Mouse (Mus musculus) spleen, postnatal 10 days (tissue): ENCODE measurements at regions not wholly inside any gene's neighbourhood (a gene's known extent, or its start where the extent isn't known, plus 50 kb on each side); places are given as distances from the start of the nearest gene placed in this dataset.
"Not testable (repeated sequence)": the region's sequence is repeated elsewhere in the genome, so short reads cannot be mapped to it uniquely, and the experiment has no call there.

Source experiments
- DNase-seq, 2 experiments: peaks; one replicate each; pipeline ENCODE4 v3.0.0; 2021 to 2022; ENCODE audit warnings: low spot score in 2 of 2

DNA sequence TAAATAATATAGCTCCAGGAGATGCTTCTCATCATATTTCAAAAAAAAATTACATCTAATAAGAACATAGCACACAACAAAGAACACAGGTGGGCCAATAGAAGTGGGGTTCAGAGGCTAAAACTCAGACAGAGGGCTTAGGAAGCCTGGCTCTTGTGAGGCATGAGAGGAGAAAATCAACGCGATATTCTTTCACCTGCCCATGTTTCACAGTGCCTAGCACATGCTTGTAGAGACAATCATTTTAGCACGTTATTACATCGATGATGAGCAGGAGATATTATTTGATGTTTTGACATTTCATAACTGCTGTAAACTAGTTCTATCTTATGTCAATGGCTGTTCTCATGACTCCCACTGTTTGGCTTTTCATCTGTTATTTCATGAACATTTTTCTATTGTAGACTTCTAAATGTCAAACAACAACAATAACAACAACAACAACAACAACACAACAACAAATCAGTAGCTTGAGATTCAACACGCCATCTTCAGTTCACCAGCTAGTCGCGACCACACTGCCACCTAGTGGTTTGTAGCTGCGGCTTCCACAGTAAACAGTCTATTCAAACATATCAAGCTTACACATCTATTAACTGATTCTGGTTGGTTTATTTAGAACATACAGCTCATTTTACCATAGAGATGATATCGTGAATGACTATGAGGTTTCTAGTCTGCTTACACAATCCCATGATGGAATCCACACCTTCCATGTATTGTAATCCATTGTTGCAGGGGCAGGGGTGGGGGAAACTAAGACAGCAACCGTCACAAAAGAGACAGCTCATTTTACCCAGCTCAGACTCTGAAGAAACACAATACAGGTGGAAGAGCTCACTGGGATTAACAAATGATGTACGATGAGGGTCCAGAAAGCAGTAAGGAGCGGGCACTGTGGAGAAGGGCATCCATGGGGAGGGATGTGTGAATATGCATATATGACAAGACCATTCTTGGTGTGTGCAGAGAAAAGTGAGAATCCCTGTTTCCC lies 60.5 kb upstream of the Tmem200a start:
- DNase-seq = peak in 1 of 2 experiments; percentile 34

- DNase-seq = no peak
These were observed 73.7 kb upstream of the Tmem200a start for GRCm38 (mm10) chr10:26152586-26152985.

DNA sequence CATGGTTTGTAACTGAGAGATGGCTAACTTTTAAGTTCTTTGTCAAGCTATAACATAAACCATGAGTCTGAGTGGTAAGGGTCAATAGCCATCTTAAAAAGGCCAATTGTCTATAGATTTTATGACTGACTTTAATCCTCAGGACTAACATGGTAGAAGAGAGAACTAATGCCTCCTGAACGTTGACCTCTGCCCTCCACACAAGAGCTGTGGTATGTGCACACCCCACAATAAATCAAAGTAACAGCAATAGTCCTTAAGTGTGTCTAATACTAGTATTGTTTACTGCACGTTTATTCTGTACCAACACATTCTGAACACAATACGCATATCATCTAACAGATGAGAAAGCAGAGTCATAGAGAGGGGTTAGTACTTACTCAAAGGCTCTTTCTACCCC lies 70.7 kb upstream of the Samd3 start:
- no peak for DNase-seq

GRCm38 (mm10) chr10:26161139-26161538 lies 68.4 kb upstream of the Samd3 start:
- not testable (repeated sequence) for DNase-seq

DNA sequence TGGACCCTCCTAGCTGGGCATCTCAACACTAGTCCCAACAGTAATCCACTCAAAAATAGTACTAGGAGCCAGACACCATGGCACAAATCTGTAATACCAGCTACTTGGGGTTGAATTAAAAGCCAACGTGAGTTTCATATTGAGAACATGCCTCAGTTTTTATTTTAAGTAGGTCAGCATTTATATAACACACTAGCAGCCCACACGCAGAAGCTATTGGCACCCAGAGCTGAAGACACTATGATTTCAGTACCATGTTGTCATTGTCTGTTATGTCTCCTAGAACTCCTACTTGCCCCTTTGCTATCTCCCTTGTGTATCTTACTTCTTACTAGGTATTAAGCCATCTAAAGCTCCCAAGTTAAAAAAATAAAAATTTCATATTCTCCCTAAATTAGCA lies 65.0 kb upstream of the Samd3 start:
- no peak for DNase-seq

DNA sequence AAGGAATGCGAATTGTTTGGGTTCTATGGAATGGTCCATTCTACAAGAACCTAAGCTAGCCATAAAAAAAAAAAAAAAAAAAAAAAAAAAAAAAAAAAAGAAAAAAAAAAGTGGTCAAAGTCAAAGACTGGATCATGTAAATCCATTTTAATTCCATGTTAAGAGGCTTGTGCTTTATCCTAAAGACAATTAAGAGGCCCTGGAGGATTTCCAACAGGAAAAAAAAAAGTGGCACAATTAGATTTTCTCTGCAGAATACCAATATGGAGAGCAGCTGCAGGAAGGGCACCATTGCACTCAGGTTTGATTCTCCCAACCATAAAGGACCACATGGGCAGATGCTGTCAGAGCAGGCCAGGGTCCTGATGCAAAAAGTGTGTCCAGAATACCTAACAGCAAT lies 51.9 kb upstream of the Samd3 start:
- DNase-seq = no peak

- no peak for DNase-seq
These were observed 51.2 kb upstream of the Samd3 start for GRCm38 (mm10) chr10:26178356-26178755.
